Mouse (Mus musculus): ENCODE results near the gene Hist2h2bb.
"Not testable (repeated sequence)": the region's sequence is repeated elsewhere in the genome, so short reads cannot be mapped to it uniquely, and the experiment has no call there.

Gene Hist2h2bb

DNA sequence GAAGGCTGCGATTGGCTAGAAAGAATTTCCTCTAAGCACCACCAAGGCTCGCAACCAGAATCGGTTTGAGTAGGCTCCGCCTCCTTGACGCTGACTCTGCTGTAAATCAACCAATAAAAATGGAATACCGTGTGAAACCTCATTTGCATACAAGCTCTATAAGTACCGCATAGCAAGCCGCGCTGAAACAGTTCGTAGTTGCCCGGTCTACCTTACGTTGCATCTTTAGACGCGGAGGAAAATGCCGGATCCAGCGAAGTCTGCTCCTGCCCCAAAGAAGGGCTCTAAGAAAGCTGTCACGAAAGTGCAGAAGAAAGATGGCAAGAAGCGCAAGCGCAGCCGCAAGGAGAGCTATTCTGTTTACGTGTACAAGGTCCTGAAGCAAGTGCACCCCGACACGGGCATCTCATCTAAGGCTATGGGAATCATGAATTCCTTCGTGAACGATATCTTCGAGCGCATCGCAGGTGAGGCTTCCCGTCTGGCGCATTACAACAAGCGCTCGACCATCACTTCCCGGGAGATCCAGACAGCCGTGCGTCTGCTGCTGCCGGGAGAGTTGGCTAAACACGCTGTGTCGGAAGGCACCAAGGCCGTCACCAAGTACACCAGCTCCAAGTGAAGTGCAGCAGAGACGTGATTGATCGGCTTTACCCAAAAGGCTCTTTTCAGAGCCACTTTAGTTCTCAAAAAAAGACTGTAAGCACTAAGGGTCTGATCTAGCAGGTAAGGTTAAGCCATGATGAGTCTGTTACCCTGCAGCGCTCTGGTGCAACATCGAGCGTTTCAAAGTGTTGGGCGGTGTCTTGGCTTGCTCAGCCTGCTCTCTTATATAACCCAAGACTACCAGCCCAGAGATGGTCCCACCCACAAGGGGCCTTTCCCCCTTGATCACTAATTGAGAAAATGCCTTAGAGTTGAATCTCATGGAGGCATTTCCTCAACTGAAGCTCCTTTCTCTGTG lies at the start of gene Hist2h2bb:
Gene Hist2h2bb, plus strand, starts transcription at position 242 of the 964 bp plus-strand sequence.
- DNase-seq: peak; percentile 98

DNA sequence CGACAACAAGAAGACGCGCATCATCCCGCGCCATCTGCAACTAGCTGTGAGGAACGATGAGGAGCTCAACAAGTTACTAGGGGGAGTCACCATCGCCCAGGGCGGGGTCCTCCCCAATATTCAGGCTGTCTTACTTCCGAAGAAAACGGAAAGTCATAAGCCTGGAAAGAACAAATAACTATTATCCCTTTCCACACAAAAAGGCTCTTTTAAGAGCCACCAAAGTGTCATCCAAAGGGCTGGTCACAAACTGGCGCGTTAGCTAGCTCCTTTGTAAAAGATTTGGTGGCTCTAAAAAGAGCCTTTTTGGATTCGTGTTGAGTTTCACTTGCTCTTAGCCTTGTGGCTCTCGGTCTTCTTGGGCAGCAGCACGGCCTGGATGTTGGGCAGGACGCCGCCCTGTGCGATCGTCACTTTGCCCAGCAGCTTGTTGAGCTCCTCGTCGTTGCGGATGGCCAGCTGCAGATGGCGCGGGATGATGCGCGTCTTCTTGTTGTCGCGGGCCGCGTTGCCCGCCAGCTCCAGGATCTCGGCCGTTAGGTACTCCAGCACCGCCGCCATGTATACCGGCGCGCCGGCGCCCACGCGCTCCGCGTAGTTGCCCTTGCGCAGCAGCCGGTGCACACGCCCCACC lies 49.3 kb upstream of the Hist2h2bb start:
- DNase-seq: not testable (repeated sequence)

DNA sequence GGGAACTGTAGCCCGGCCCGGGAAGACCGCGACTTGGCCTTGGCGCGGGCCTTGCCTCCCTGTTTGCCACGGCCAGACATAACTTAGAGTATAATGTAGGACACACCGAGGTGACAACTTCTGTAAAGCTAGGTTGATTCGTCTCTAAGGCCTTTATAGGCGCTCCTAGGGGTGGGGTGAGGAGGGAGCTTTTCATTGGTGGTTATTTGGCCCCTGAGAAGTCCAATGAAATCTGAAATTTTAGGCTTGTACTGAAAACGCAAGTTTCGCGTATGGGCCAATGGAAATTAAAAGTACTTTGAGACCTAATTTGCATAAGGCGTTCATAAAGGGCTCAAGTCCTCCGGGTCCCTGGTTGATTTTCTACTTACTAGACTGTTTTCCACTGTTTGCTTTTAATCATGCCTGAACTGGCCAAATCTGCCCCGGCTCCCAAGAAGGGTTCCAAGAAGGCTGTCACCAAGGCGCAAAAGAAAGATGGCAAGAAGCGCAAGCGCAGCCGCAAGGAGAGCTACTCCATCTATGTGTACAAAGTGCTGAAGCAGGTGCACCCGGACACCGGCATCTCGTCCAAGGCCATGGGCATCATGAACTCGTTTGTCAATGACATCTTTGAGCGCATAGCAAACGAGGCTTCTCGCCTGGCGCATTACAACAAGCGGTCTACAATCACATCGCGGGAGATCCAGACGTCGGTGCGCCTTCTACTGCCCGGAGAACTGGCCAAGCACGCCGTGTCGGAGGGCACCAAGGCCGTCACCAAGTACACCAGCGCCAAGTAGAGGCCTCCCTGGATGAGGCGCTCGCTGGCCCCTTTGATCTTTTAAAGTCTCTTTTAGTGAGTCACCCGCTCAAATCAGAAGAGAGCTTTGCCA lies 48.5 kb upstream of the Hist2h2bb start, which contains the start of the genes Hist2h2ac and Hist2h2be:
Gene Hist2h2ac, minus strand, starts transcription at position 116 of the 875 bp plus-strand sequence.
Gene Hist2h2be, plus strand, starts transcription at position 355 of the 875 bp plus-strand sequence.
- peak; percentile 97 for DNase-seq

DNA sequence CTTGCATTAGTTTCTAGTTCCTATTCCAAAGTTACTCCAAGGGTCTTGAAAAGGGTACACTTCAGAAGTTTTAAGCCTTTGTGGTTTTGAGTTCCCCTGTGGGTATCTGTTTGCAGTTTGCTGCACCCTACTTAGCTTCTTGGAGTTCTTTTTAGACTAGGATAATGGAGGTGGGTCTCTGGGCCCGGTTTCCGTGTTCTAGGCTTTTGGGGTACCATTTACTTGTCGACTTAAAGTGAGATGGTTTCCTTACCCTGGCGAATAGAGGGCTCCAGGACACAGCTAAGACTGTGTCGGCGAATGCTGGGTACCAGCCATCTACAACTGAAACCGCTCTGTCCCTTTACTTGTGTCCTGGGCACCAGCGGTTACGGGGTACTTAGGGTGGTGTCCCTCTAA lies 47.9 kb upstream of the Hist2h2bb start:
- peak; percentile 33 for DNase-seq

DNA sequence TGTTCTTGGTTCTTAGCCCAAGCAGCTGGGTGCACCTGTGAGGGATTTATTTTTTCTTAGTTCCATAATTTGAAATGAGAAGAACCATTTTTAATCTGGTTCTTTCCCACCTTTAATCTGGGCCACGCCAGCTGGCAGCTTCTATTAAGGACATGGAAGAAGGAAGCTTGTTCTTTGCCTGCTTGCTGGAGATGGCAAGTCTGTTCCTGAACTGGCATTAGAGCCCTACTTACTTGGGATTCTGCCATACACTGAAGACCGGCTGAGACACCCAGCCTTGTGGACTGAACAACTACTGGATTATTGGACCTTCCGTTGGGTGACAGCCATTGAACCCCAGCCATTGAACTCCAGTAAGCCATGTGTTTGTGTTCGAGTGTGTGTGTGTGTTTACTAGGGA lies 46.8 kb upstream of the Hist2h2bb start:
- no peak for DNase-seq

DNA sequence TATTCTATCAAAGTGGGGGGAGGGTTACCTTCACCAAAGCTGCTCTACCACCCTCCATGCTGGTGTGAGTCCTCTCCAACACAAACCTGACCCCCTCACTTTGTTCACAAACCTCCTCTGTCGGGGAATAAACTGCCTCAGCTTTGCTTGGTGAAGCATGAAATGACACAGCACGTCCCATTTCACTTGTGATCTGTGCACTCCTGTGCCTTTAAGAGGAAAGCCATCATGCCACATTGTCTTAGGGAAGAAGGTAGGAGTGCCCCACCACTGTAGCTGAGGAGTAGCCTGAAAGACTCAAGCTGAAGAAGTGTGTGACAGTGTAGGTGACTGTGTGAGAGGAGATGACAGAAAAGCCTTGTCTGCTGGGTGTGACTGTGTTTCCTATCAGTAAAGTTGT lies 44.1 kb upstream of the Hist2h2bb start:
- DNase-seq: no peak

DNA sequence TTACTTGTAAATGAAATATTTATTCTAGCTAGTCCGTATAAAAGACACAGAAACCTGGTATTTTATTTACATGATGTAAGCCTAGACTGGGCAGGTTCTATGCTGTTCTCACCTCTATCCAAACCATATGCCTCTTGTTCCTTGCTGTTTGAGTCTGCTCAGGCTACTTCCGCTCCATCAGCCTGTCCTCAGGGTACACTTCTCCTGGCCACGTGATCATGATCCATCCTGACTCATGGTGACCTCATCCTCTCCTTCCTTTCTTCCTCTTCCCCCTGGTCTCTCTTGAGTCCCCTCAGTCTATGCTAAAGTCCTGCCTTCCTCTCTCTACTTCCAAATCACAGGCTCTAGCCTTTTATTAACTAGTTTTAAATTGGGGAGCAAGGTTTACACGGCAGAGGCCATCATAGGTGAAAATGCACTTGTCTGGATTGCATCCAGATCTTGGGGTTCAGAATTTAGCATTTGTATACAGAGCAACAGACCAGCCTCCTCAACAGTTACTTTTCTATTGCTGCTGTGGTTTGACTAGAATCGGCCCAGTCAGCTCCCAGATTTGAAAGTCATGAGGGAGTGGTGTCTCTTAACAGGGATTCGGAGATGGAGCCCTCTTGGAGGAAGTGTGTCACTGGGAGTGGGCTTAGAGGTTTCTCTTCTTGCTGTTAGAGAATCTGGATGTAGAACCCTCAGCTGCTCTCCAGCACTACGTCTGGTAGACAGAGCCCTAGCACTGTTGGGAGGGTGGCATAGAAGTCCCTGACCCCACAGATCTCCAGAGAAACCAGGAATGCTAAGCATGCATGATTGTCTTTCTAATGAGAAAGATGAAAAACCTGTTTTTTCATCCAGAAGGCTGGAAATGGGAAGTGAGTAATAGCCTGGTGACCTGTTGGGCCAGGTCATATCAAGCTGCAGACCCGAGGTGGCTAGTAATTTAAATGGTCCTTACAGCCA lies 42.6 kb upstream of the Hist2h2bb start:
- no peak for DNase-seq

DNA sequence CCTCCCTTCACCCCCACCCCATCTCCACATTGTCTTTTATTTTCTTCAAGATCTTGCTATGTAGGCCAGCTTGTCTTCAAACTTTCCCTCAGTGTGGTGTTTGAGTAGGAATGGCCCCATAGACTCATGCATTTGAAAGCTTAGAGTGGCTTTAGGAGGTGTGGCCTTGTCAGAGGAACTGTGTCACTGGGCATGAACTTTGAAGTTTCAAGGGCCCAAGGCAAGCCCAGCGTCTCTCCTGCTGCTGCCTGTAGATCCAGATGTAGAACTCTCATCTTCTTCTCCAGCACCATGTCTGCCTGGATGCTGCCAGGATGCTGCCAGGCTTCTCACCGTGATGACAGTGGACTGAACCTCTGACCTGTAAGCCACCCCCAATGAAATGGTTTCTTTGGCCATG lies 40.7 kb upstream of the Hist2h2bb start:
- no peak for DNase-seq

DNA sequence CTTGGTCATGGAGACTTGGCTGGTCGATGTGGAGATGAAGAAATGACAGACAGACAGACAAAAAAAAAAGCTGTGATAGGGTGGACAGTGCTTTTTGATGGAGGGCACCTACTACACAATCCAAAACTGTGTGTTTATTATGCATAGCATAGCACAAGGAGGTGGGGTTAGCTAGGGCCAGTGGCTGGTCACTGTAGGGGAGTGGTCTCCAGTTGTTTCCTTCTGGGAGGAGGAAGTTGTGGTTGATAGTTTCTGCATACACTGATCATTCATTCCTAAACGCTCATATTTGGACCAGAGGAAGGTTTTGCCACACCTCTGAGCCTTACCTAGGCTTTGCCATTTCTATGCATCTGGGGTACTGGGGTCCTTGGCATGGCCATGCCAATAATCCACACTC lies 39.1 kb upstream of the Hist2h2bb start:
- no peak for DNase-seq

DNA sequence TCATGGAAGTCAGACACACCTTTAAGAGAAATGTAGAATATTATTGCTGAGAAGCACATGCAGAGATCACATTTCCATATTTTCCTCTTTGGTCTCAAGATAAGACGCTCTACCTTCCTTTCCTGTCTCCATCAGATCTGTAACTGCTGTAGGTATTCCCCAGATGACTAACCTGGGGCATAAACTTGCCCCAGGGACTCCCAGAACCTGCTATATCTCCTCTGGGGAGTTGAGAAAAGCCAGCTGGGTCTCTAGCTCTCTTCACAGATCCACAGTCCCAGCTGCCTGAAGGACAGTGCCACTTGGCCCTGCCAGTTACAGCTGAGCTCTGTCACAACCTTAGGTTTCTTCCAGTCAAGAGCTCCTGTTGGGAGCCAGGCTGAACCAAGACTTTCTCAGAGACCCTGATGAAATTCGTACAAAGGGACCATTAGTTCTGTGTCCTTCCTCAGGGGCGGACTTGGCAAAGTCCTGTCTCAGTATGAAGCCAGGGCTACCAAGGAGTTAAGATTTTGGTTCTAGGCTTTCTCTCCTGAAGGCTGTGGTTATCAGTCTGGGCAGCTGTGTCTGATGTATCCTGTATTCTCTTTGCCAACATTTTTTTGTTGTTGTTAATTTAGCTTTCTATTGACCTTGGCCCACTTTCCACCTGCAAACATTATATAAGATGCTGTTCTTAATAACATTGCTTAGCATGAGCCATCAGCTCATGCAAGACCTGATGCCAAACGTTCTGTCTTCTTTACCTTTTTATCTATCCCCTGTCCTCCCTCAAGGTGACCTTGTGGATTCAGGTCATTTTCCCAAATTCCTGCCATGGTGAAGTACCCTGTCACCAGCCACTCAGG lies 38.4 kb upstream of the Hist2h2bb start:
- no peak for DNase-seq

DNA sequence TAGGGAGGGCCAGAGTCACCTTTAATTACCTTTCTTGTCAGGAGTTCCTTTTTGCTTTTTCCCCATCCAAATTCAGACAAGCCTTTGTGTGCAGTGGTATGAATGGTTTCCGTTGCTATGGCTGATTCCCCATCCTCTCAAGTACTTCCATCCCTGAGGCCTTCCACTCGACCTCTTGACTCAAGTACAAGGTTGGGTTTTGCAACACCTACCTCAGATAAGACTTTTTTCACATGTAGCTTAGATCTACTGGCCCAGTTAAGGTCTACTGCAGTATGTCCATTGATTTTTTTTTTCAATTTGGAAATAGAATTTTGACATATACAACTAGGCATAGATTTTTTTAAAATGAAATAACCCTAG lies 37.8 kb upstream of the Hist2h2bb start:
- DNase-seq: no peak

DNA sequence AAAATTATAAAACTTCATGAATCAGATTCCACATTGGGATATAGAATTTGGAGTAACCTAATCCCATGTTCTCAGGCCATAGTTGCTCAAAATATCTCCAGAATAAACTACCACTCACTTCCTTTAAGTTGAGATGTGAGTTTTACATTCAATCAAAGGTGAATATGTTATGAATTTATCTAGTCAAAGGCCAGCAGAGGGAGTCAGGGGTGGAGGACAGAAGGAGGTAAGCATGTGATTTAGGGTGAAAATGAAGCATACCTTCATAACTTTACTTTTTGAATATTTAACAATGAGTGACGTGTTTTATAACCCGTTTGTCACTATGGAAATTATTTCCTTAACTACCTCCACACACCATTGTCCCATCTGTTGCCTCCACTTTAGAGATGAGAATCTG lies 34.6 kb upstream of the Hist2h2bb start:
- DNase-seq: no peak

DNA sequence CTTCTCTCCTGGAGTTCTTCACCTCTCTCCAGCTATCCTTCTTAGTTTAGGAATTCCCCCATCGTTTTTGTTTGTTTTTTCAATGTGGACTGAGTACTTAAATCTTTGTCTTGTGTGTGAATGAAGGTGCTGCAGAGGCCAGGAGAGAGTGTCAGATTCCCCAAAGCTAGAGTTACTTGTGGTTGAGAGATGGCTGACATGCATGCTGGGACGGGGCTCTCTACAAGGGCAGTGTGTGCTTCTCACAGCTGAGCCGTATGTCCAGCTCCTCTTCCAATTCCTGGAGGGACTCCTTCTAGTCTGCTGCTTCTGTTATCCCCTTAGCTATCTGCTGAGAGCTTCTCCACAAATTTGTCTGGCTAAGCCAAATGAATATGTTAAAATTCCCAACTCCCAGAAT lies 33.7 kb upstream of the Hist2h2bb start:
- DNase-seq: no peak

DNA sequence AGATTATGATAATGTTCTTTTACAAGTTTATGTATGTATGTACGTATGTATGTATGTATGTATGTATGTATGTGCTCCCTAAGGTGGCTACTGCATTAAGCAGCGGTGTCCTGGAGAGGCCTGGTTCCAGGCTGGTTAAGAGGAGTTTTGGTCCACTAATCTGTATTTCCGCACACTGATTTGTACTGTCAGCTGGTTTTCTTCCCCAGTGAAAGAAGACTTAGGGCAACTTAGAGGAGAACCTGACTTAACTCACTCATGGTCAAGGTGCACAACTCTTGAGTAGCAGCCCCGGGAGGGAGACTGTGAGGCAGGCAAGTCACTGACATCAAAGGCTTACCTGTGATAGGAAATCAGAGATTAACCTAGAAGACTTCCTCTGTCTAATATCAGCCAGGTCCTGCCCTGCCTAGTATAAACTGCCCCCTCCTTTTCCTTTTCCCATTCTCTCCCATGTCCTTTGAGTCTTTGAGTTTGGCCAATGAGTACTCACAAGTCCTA lies 32.7 kb upstream of the Hist2h2bb start:
- no peak for DNase-seq

DNA sequence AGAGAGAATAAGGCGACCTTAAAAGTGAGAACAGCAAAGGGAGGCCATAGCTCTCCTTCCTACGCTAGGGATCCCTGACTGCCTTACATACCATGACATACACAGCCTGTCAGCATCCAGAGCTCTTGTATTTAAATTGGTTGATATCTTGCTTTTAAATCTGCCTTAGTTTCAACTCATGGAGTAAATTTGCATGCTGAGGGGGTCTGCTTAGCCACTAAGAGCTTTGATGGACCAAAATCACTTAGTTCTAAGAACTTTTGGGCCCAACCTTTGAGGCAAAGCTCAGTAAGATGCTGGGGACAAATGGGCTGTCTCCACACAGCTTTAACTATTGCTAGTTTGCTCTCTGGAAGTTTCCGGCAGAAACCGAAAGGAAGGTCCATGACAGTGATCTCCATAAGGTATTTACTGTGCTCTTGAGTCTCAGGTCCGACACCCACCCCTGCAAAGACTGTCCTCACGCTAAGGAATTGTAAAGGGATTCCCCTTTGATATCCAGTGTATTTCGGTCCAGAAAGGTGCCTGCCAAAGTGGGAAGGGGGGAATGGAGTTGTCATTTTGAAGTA lies 32.1 kb upstream of the Hist2h2bb start:
- no peak for DNase-seq

DNA sequence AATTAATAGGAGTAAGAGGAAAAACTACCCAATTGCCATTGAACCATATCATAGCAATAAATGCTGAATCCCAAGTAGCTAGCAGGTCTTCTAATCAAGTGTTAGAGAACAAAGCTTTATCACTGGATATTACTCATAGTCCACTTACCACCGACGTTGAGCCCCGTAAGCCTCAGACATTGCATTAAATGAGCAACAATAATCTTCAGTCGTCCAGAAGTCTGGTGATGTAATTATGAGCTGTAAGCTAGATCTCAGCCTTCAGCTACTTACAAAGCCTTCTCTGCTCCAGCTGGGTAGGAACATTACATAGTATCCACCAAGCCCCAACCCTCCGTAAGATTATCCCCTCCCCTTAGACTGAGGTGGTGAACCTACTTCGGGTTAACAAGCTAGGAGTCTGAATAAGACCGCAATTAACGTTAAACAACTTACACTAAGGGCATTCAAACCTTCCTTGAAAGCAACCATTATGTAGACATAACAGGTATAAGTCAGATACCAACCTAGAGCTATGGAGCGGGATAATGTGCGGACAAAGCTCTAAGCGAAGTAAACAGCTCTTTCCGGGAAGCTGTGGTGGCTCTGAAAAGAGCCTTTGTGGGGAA lies 31.5 kb upstream of the Hist2h2bb start:
- no peak for DNase-seq

DNA sequence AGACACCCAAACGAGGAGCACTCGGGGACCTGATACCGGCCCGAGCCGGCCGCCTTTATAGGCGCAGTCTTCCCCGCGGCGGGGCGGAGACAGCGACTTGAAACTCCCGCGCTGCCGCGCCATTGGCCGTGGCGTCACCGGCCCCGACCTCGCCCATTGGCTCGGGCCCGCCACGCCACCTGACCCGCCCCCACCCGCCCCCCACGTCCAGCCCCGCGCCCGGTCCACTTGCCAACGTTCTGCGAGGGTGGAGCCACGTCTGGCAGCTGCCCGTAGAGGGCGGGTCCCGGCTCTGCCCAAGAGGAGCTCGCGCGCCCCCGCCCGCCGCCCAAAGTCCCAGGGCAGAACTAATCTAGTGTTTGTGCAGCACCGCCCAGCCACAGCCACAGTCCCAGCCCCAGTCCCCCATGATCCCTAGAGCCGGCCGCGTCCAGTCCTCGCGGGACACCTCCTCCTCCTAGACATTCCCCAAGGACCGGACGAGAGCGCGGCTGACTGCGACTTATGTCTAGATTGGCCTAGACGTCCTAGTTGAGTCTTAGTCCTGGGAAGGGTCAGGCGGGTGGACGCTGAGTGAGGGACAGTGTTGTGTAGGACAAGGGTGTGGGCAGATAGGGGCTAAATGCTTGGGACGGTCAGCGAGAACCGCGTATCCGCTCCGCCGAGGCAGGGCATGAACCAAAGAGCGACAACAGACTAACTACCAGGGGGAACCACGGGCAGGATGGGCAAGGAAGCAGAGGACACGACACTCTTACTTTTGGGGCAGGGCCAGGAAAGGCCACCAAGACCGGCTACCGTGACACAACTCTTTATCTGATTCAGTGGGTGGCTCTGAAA lies 30.4 kb upstream of the Hist2h2bb start, which contains the start of gene Hist2h3c2:
Gene Hist2h3c2, minus strand, starts transcription at position 174 of the 840 bp plus-strand sequence.
- peak; percentile 48 for DNase-seq

DNA sequence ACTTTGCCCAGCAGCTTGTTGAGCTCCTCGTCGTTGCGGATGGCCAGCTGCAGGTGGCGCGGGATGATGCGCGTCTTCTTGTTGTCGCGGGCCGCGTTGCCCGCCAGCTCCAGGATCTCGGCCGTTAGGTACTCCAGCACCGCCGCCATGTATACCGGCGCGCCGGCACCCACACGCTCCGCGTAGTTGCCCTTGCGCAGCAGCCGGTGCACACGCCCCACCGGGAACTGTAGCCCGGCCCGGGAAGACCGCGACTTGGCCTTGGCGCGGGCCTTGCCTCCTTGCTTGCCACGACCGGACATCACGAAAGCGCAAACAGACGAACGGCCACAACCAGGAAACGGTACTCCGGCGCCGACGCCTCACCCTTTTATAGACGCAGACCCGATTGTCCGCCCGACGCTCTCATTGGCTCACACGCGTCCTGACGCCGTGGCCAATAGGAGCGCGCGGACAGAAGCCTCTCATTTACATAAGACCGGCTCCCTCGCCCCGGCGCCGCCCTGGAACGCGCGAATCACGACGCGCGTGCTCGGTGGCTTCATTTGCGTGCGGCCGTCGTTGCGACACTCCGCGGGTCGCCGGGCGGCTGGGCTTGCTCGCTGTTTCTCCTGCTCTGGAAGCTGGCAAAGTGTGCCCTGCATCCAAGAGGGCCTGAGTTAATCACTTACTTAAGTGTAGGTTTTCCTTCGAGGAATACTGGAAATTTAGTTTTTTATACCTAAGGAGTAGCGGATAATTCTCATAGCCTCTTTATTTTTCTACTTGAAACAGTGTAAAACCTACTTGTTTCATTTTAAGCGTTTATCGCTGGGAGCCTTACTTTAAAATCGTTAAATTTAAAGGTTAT lies 29.4 kb upstream of the Hist2h2bb start, which contains the start of gene Hist2h2aa2:
Gene Hist2h2aa2, minus strand, starts transcription at position 328 of the 850 bp plus-strand sequence.
- DNase-seq: peak; percentile 98
